Mouse (Mus musculus) lung, postnatal 4 days (tissue): ENCODE data around the gene Bcl2l2.
A peak's percentile ranks its signal among the peaks of the same experiment; 100 is the strongest.

Source experiments
- DNase-seq, 2 experiments: peaks; one replicate each; pipeline ENCODE4 v3.0.0; 2021

Bcl2l2 gene

DNA sequence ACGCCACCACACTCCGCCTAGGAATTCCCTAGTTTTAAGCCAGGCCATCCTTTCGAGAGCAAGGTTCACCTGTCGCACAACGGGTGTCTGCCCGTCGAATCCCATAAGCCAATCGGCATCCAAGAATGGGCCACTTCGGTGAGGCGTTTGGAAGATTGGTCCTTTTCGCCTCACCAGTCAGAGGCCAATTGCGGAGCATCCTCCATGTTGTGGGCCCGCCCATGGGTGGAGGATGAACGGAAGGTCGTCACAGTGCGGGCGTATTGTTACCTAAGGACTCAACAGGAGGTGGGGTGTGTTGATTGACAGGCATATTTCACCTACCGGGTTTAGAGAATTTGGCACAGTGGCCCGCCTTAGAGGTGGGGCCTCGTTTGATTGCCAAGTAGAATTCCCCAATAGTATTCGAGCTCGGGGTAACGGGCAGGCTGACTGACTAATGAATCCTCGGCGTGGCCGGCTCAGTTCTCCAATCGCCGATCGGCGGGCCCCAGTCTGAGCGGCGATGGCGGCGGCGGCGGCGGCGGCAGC is 10.5 kb downstream of the Bcl2l2 start:
- peak; percentile 98 to 99 for DNase-seq

GRCm38 (mm10) chr14:54894296-54895151 is 11.3 kb downstream of the Bcl2l2 start:
- DNase-seq: peak; percentile 74 to 79

- DNase-seq: no peak
Observed at GRCm38 (mm10) chr14:54897445-54897844, 14.3 kb downstream of the Bcl2l2 start.

DNA sequence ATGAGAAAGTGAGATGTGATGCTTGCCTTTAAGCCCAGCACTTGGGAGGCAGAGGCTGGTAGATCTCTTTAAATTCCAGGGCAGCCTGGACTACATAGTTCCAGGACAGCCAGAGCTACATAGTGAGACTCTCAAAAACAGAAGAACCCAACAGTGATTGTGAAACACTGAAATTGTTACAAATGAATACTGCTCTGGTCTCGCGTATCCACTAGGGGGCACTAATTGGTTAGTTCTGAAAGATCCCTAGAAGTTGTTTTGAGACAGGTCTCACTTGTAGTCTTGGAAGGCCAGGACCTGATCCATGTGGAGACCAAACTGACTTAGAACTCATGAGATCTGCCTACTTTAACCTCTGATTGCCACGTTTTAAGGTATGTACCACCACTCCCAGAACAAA is 17.2 kb downstream of the Bcl2l2 start:
- DNase-seq: peak in 1 of 2 experiments; percentile 76

DNA sequence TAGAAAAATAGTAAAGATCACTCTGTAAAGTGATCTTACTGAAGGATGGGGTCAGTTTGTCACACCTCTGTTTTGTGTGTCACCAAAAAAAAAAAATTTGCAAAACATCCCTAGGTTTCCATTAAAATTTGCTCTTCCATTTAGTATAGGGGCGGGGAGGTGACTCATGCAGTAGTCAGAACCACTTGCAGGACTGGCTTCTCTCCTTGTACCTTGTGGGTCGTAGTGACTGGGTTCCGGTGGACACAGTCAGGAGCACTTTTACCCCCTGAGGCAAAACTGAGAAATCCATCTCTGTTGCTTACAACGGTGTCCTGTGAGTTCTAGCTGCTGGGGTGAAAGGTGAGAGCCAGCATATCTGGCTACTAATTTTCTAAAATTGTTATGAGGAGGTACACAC is 20.5 kb downstream of the Bcl2l2 start:
- no peak for DNase-seq

DNA sequence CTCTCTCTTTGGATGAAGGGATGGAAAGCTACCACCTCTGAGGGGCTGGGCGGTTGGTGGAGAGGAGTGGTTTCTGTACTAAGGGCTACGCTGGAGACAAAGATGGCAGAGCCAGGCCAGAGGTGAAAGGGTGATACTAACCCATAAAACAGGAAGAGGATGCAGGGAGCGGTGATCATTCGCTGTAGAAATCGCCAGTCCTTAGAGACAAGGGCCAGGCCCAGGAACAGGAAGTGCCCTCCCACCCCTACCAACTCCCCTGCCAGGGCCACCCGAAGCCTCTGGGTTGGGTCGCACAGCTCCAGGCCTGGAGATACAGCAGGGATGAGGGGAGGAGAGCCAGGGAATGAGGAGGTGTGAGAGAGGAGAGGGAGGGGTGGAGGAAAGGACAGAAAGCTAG is 25.5 kb downstream of the Bcl2l2 start:
- peak in 1 of 2 experiments; percentile 24 for DNase-seq

DNA sequence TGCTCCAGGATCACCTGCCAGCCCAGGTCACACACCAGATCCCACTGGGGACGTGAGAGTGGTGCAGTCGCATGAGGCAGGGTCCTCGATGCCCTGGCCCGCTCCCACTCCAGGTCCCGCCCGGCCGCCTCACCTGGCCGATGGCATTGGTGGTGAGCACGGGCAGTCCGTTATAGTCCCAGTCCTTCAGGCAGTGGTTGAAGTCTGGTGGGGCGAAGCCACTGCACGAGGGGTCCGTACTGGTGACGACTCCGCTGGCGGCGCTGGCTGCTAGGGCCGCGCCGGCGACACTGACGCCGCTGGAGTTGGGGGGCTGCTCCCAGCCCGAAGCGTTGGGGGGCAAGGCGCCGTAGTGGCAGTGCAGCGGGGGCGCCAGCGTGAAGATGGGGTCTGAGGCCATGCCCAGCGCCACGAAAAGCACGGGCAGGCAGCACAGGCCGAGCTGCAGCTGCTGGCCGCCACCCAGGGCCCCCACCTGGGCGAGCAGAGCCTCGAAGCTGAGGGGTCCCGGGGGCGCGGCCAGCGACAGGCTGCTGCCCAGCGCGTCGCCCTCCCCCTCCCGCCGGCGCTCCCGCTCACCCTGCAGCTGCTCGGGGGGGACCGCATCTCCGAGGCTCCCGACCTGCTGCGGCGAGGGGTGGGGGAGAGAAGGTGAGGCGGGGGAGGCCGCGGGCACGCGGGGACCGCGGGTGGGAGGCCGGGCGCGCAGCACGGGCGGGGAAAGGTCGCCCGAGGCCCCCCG is 29.1 kb downstream of the Bcl2l2 start:
- no peak for DNase-seq

GRCm38 (mm10) chr14:54912886-54913285 is 29.7 kb downstream of the Bcl2l2 start, which contains the start of gene Slc22a17:
Gene Slc22a17, minus strand, starts transcription at chr14:54913132.
- peak; percentile 74 to 76 for DNase-seq

DNA sequence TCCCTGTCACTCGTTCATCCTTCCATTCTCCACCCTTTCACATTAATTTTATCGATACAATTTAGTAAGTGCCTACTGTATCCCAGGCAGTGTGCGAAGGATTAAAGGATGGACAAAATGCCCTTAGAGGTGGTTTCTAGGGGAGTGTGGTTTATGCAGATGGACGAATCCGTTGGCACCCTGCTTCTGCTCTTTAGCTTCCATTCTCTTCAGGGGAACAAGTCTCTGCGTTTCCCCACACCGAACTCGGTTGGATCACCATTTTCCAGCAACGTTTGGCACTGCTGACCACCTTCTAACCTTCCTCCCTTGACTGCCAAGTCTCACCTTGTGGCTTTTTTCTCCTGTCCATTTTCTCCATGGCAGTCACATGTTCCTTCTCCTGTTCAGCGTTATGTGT is 30.2 kb downstream of the Bcl2l2 start:
- peak in 1 of 2 experiments; percentile 6 for DNase-seq

DNA sequence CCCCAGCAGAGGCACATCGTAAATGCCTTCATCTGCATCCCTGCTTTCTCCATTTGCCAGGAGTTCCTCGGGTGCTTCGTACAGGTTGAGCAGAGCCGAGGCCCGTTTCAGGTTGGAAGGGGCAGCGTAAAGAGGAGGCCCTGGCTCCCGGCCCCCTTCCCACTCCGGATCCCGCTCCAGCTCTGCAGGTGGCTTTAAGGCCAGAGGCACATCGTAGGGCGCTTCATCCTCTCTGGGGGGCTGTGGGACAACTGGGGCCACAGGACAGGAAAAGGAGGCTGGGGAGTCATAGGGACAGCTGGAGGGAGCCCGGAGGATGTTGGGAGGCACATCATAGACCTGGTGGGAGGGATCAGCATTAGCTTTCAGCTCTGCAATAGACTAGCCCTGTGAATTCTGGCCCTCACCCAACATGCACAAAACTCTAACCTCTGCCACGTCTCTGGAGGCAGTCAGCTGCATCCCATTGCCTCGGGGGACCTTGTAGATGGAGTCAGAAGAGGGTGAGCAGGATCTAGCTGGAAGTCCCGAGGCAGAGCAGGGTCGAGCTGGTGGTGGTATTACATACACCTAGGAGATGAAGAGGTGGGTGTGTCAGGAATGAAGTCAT is 37.0 kb downstream of the Bcl2l2 start:
- DNase-seq: no peak

- peak; percentile 47 to 68 for DNase-seq
Observed at GRCm38 (mm10) chr14:54924641-54925348, 41.6 kb downstream of the Bcl2l2 start.

GRCm38 (mm10) chr14:54925349-54926342 is 42.5 kb downstream of the Bcl2l2 start, which contains the start of gene Efs:
Gene Efs, minus strand, starts transcription at chr14:54926126.
- DNase-seq: peak; percentile 75 to 87

DNA sequence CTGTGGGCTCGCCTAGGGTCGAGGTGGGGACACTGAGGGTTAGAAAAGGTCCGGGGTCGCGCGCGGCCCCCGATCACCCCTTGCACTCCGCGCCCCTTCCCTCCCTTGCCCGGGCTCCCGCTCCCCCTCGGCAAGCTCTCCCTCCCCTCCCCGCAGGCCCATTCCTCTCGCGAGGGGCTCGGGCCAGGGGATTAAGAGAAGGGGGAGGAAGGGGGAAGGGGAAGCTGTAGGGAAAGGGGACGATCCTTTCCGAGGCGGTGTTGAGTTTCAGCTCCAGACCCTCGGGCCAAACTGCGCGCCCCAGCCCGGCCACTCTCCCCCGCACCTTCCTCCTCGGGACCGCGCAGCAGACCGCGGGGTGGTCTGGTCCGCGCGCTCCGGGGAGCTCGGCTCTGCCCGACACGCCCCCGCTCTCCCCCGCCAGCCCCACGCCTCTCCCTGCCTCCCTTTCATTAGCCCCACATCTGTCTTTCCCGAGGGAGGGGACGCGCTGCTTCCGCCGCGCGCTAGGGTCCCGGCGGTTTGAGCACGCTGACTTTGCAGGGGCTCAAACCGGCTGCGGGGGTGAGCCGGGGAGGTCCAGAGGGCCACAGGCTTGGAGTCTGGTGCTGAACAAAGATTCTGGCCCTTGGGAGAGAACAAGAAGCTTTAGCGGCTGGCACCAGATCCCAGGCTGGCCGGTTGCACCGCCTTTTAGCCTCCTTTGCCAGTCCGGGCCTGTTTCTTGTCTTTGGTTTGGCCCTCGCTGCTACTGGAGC is 43.4 kb downstream of the Bcl2l2 start:
- peak; percentile 62 to 83 for DNase-seq

GRCm38 (mm10) chr14:54927296-54927695 is 44.1 kb downstream of the Bcl2l2 start:
- no peak for DNase-seq

GRCm38 (mm10) chr14:54929801-54930200 is 46.6 kb downstream of the Bcl2l2 start:
- DNase-seq: no peak

DNA sequence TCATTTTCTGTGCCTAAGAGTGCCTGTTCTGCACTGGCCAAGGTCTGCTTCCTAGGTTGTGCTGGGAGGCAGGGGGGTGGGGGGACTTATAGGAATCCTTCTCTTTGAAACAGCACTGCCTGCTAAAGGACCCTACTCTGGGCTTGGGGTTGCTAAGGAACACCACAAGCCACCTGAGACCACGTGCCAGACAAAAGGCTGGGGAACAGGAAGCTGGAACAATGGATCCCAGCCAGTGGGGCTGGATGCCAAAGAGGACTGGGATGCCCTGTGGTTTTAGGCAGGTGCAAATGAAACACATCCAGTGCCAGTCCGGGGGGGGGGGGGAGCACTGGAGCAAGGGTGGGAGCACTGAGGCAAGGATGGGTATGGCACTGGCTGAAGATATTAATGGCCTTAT is 47.3 kb downstream of the Bcl2l2 start:
- peak in 1 of 2 experiments; percentile 27 for DNase-seq

DNA sequence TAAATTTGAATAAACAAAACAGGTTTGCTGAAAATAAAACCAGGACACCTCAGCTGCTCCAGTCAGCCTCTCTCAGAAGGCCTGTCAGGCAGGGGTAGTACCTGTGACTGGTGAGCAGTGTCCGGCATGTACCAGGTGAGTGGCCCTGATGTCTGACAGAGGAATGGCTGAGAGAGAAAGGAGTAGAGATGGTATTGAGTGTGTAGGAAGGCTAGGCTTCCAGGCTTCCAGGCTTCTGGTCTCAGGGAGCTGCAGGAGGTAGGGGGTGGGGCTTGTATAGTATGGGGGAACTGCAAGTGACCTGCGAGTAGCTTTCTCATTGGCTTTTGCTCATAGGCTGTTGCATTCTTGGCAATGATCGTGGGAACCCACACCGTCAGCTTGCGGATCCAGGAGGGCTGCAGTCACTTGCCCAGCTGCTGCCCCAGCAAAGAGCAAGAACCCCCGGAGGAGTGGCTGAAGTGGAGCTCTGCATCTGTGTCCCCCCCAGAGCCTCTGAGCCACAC is 49.5 kb downstream of the Bcl2l2 start, which contains the start of gene Il25:
Gene Il25 (plus strand): TSS at position 51 of the 506 bp plus-strand sequence.
- DNase-seq: no peak

GRCm38 (mm10) chr14:54935904-54936830 is 53.0 kb downstream of the Bcl2l2 start, which contains the start of gene Cmtm5:
Gene Cmtm5, plus strand, starts transcription at chr14:54936261.
- no peak for DNase-seq

- no peak for DNase-seq
Observed at GRCm38 (mm10) chr14:54936831-54937160, 53.6 kb downstream of the Bcl2l2 start.
